Mouse (Mus musculus) liver, adult 2 months (tissue): ENCODE measurements around the gene Cyb5d1. TPM values are rescaled to one million over a fixed set of nuclear protein-coding genes. Genes with fewer than 3 reads are reported as not detected.
"Not testable (repeated sequence)": the region's sequence is repeated elsewhere in the genome, so short reads cannot be mapped to it uniquely, and the experiment has no call there.

Experiments used
- DNase-seq: peaks from one replicate; pipeline ENCODE4 v3.0.0-alpha.2; 2011; ENCODE audit warnings: low read depth, low spot score; ENCODE audit errors: extremely low read depth
- H3K27ac ChIP-seq: fragments of 200-500 bp; replicated peaks from 2 replicates; pipeline ENCODE4 v1.5.1; 2012; ENCODE audit warnings: low read depth, mild to moderate bottlenecking, control low read depth, inconsistent platforms, low read length; ENCODE audit not compliant: insufficient read depth
- H3K27me3 ChIP-seq: fragments of 200-500 bp; 2 replicates; pipeline ENCODE4 v1.6.1; 2012; ENCODE audit warnings: mild to moderate bottlenecking, moderate library complexity, low read length, inconsistent platforms; ENCODE audit not compliant: control insufficient read depth, insufficient read depth
- H3K36me3 ChIP-seq: fragments of 200-500 bp; 2 replicates; pipeline ENCODE4 v1.6.1; 2012; ENCODE audit warnings: low read length, inconsistent platforms; ENCODE audit not compliant: control insufficient read depth, insufficient read depth
- H3K4me1 ChIP-seq: fragments of 200-500 bp; 2 replicates; pipeline ENCODE4 v1.6.1; 2011; ENCODE audit warnings: low read length; ENCODE audit not compliant: control insufficient read depth, insufficient read depth
- H3K4me3 ChIP-seq: fragments of 200-500 bp; 2 replicates; pipeline ENCODE4 v1.5.1; 2011; ENCODE audit warnings: low read depth, mild to moderate bottlenecking, control low read depth, low read length, moderate library complexity; ENCODE audit not compliant: insufficient read depth
- H3K79me2 ChIP-seq: fragments of 200-500 bp; 2 replicates; pipeline ENCODE4 v1.6.1; 2012; ENCODE audit warnings: inconsistent platforms, mild to moderate bottlenecking, low read length, moderate library complexity; ENCODE audit not compliant: control insufficient read depth, insufficient read depth
- H3K9ac ChIP-seq: fragments of 200-500 bp; 2 replicates; pipeline ENCODE4 v1.6.1; 2012; ENCODE audit warnings: low read depth, mild to moderate bottlenecking, control low read depth, inconsistent platforms, low read length
- CTCF ChIP-seq: fragments of 200-500 bp; IDR thresholded peaks from 2 replicates; pipeline ENCODE4 v1.5.1; 2011; ENCODE audit warnings: low read depth, low read length, control low read depth
- POLR2A ChIP-seq: fragments of 200-500 bp; IDR thresholded peaks from 2 replicates; pipeline ENCODE4 v1.6.1; 2011; ENCODE audit warnings: low read length, control low read depth; ENCODE audit not compliant: insufficient read depth; ENCODE audit errors: extremely low read depth
- WGBS: fragments of 180-500 bp; shearing (Covaris S2); methylation state at CpG from one replicate; pipeline ENCODE4 v1.1.7; 2018; 5-methylcytosine and 5-hydroxymethylcytosine counted together
- polyA plus RNA-seq: library from polyadenylated mRNA; depleted of rRNA; stranded (reverse); fragments of >200 nt; gene quantifications from 2 replicates; pipeline ENCODE4 v1.2.3, GENCODE M21; 2012; rRNA removed
- total RNA-seq: library from RNA; depleted of rRNA; stranded (reverse); fragments of >200 nt; gene quantifications from 2 replicates; pipeline ENCODE4 v1.2.3, GENCODE M21; 2014; rRNA removed

The Cyb5d1 gene
- total RNA-seq: 33.9 and 40.7 TPM in 2 replicates
- polyA plus RNA-seq: 21.1 and 22.1 TPM in 2 replicates

- not testable (repeated sequence) for H3K79me2 ChIP-seq, H3K4me1 ChIP-seq, H3K36me3 ChIP-seq, H3K27me3 ChIP-seq
- under 1% methylated on average over 24 of the region's 24 CpGs for WGBS
- peak; percentile 91 for DNase-seq
- Histone ChIP-seq H3K4me3 (peak within 1 kb of the TSS; percentile 79), H3K27ac (peak within 1 kb of the TSS; percentile 95), H3K9ac (peak within 1 kb of the TSS; percentile 92)
Measured at GRCm38 (mm10) chr11:69395235-69395633, at the start of gene Cyb5d1, which contains the start of gene Naa38. Cyb5d1 (minus strand) TSS chr11:69395631. Naa38 (plus strand) TSS chr11:69395487.

- no peak for TF ChIP-seq CTCF
- TF ChIP-seq POLR2A: no peak
- no peaks in the 10 kb centered on the region for H3K27me3 ChIP-seq
- no peak overlapping the region for H3K9ac ChIP-seq
- no peaks in the 10 kb centered on the region for H3K79me2 ChIP-seq
- no peak for DNase-seq
- H3K4me3 ChIP-seq: no peak overlapping the region
- WGBS: 22% methylated on average over 5 of the region's 5 CpGs
- H3K36me3 ChIP-seq: no peaks in the 10 kb centered on the region
- no peaks in the 10 kb centered on the region; the same call in 1 of the 2 replicates for H3K4me1 ChIP-seq
- no peak overlapping the region for H3K27ac ChIP-seq
Measured at GRCm38 (mm10) chr11:69443328-69443727, 47.9 kb upstream of the Cyb5d1 start.

GRCm38 (mm10) chr11:69437291-69437690 lies 41.9 kb upstream of the Cyb5d1 start:
- no peaks in the 10 kb centered on the region for H3K36me3 ChIP-seq
- H3K27me3 ChIP-seq: no peaks in the 10 kb centered on the region
- TF ChIP-seq CTCF (no peak), POLR2A (no peak)
- no peak overlapping the region for H3K27ac ChIP-seq
- H3K79me2 ChIP-seq: no peaks in the 10 kb centered on the region
- no peaks in the 10 kb centered on the region for H3K4me1 ChIP-seq
- DNase-seq: no peak
- WGBS: 70% methylated on average over 3 of the region's 3 CpGs
- no peak overlapping the region for H3K9ac ChIP-seq
- no peak overlapping the region for H3K4me3 ChIP-seq

- 76% methylated on average over 6 of the region's 6 CpGs for WGBS
- TF ChIP-seq POLR2A (no peak), CTCF (no peak)
- Histone ChIP-seq H3K27me3 (no peaks in the 10 kb centered on the region), H3K27ac (no peak overlapping the region), H3K79me2 (no peaks in the 10 kb centered on the region), H3K4me3 (no peak overlapping the region), H3K36me3 (no peaks in the 10 kb centered on the region), H3K9ac (no peak overlapping the region), H3K4me1 (peaks cover 2% of the 10 kb centered on the region; the same call in 1 of the 2 replicates)
- DNase-seq: no peak
Measured at GRCm38 (mm10) chr11:69433189-69433588, 37.8 kb upstream of the Cyb5d1 start.

GRCm38 (mm10) chr11:69432640-69432982 lies 37.2 kb upstream of the Cyb5d1 start:
- Histone ChIP-seq H3K4me1 (peaks cover 2% of the 10 kb centered on the region; the same call in 1 of the 2 replicates), H3K9ac (no peak overlapping the region), H3K79me2 (no peaks in the 10 kb centered on the region), H3K36me3 (no peaks in the 10 kb centered on the region), H3K27ac (no peak overlapping the region), H3K27me3 (no peaks in the 10 kb centered on the region), H3K4me3 (no peak overlapping the region)
- TF ChIP-seq CTCF (no peak), POLR2A (no peak)
- WGBS: 68% methylated on average over 11 of the region's 11 CpGs
- no peak for DNase-seq

- peak; percentile 56 for DNase-seq
- TF ChIP-seq CTCF: peak; percentile 69
- TF ChIP-seq POLR2A: no peak
- H3K9ac ChIP-seq: no peak overlapping the region
- WGBS: 32% methylated on average over 11 of the region's 11 CpGs
- H3K27me3 ChIP-seq: no peaks in the 10 kb centered on the region
- no peak overlapping the region for H3K27ac ChIP-seq
- H3K36me3 ChIP-seq: no peaks in the 10 kb centered on the region
- peaks cover 2% of the 10 kb centered on the region; the same call in 1 of the 2 replicates for H3K4me1 ChIP-seq
- no peak overlapping the region for H3K4me3 ChIP-seq
- H3K79me2 ChIP-seq: no peaks in the 10 kb centered on the region
Measured at GRCm38 (mm10) chr11:69431829-69432639, 36.6 kb upstream of the Cyb5d1 start.
